Mouse (Mus musculus) induced T-regulatory cell, adult 2 months (primary cell): ENCODE measurements around the gene Tubgcp6.

Source experiments
- DNase-seq: peaks from one replicate; pipeline ENCODE4 v3.0.0-alpha.2; 2012; ENCODE audit warnings: low read depth

The Tubgcp6 gene

DNA sequence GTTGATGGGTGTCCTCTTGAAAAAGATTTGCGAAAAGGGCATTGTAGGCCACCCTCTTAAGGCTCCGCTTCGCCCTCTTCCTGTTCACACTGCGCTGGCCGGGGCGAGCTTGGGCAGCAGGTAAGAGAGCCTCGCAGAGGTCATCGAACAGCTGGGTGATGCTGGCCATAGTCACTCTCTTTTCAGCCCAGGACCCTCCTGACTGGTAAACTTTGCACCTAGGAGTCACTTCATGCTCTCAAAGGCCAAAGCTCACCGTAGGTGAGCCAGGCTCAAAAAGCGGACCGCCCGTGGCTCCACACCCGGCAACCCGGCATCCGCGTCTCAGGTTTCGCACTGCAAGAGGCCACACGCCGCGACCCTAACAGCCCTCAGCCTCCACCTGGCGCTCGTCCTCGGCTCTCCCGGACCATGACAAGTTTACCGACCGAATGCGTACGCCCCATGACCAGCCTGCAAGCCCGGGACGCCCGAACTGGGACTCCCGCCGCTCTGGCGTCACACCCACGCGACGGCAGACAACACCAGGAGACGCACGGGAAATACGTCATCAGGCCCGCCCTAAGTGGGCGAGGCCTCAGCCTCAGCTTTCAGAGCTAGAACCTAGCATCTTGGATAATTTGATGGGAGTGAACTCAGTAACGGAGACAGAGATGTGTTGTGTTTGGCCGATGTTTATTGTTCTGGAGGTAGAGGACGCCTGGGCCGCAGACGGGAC, at the start of gene Tubgcp6:
TSS of gene Tubgcp6 (minus strand) at position 464 of the 718 bp plus-strand sequence.
- DNase-seq, result peak; percentile 97

DNA sequence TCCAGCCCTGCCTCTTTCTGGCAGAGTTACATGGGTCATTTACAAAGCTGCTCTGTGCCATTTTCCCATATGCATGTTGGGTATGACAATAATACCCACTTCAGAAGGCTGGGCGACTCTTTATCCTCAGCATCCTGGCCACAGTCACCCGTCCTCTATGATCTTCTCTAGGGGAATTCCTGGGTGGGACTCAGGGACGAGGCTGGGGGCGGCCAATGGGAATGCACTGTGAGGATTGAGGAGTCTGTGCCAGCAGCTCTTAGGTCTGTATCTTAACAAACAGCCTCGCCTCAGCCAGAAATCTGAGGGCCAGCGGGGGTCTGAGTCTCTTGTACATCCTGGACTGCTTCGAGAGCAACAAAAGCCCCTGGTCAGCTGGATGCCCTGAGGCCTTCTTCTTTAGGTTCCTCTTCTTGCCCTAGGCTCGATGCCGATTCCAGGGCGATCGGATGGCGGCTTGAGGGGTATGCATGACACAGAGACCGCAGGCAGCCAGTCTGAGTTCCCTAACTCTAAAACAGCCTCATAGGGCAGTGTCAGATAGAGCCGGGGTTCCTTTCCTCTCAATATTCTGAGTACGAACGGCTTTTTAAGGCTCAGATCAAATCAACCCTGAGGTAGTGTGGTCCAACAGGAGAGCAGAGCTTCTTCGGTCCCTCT, 49.5 kb upstream of the Tubgcp6 start:
- no peak for DNase-seq

DNA sequence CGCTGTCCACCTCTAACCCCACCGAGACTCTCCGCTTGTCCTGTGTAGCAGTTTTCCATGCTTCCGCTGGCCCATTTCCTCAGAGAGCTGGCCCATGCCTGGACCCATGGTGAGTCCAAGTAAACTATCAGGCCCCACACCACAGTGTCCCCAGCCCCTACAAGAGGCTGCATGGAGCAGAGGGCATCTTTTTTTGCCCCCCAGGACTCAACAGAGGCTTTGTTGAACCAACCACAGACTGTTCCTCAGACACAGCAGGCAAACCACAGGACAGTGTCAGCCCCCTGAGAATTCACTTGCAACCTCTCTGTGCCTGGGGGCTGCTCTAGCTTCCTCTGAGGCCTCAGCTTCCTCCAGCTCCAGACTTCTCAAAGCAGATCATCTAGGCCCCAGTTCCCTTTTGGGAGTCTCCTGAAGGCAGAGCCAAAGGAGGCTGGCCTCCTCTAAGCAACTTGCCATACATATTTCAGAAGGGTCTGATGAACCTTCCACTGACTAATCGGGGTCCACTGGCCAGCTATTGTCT, 48.7 kb upstream of the Tubgcp6 start:
- no peak for DNase-seq

DNA sequence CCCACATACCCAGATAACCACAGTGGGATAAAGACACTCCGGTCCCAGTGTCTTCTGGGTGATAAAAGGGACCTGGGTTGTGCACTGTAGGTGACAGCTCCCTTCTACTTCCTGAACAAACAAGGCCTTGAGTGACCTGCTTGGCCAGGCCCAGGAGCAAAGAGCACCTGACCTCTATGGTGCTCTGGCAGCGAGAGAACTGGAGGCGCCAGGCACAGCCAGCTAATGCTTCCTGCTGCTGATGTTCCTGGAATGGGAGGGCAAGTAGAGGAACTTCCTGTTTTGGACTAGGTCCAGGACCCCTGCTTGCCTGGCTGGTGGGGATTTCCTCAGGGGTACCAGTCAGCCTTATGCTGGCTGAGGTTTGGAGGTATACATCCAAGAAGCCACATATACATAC, 47.2 kb upstream of the Tubgcp6 start:
- DNase-seq, result no peak

DNA sequence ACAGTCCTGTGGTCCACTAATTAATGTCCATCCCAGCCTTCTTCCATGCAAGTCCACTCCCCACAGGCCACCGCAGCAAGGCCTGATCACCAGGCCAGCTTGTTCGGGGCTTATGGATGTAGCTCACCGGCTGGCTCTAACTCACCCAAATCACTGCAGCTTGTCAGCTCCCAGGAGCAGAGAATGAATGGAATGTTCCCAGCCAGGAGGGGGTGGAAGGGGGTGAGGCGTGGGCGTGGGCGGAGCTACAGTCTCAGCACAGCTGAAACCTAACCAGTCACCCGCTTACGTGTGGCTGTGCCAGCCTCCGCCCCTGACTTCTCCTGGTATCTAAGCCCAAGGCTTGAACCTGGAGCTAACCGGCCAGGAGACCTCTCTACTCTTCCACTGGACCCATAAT, 46.5 kb upstream of the Tubgcp6 start:
- no peak for DNase-seq

DNA sequence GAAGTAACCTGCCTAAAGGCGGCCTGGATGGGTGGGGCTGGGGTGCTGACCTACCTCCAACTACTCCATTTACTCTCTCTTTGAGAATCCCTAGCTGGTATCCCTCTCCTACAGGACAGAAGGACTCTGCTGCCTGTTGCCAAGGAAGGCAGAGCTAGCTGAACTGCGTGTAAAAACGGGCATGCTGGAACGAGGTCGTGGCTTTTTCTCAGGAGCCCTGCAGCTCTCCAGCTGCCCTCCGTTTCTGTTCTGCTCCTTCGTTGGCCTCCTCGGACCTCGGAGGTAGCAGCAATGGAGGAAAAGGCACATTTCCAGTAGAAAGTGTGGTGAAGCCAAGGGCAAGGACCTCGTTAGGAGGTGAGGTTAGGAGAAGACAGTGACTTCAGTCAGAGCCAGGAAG, 46.0 kb upstream of the Tubgcp6 start:
- DNase-seq, result no peak

DNA sequence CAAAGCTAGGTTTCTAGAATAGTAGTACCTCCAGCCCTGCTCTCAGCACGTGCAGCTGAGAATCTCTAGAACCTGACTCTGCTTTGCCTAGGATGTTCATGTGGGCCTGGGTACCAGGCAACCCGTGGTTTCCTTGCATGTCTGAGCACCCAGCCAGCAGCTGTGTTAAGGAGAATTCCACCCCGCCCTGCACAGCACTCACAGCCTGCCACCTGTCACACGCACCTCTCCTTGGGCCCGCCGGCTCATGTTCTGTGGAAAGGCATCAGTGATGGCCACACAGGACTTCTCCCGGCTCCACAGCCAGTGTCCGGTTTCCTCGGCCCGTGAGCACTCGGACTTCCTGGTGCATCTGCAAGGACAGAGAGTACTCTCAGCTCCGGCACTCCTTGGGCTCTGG, 42.6 kb upstream of the Tubgcp6 start:
- no peak for DNase-seq

DNA sequence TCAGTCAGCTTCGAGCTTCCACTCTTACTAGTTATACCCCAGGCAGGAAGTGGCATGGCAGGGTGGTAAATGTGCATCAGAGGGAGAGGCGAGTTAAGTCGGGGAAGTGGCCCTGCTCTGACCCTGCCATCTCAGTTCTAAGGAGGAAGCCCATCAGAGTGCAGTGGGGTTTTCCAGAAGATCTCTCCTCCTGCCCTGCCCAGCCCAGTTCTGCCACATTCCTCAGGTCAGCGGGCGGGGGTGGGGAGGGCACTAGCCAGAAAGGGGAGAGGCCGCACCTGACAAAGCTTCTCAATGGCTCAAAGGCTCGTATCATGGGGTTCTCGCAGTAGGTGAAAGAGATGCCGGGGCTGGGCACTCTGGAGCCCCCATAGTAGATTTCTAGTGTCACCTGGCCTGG, 38.5 kb upstream of the Tubgcp6 start:
- DNase-seq, result no peak

DNA sequence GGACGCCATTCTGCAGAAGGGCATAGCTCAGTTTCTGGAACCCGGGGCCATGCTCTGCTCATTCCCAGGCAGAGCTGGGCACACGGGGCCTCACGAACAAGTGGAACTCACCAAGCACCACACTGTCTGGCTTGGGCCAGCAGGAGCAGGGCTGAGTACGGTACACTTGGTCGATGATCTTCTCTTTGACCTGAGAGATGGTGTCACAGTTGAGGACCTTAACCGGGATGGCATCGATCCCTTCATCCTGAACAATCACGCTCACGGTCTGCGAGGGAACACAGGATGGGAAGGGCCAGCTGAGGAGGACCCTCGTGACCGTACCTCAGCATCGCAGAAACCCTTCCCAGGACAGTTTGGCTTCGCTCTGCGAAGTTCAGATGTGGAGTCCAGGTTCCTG, 35.6 kb upstream of the Tubgcp6 start:
- DNase-seq, result no peak

DNA sequence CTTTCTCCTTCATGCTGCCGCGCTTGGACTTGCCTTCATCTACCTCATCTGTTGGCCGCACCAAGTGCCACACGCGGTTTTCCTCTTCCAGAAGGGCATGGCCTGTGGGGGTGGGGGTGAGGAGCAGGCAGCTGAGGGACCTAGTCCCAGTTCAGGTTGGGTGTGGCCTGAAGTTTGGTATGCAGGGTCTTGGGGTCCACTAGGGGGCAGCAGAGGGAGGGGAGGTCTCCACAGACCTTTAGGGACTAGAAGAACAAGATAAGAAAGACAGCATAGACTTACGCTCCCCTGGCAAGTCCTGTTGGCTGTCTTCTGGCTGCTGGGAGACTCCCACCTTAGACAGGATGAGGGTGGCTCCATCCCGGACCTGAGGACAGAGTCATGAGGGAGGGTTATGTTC, 35.0 kb upstream of the Tubgcp6 start:
- peak; percentile 87 for DNase-seq

DNA sequence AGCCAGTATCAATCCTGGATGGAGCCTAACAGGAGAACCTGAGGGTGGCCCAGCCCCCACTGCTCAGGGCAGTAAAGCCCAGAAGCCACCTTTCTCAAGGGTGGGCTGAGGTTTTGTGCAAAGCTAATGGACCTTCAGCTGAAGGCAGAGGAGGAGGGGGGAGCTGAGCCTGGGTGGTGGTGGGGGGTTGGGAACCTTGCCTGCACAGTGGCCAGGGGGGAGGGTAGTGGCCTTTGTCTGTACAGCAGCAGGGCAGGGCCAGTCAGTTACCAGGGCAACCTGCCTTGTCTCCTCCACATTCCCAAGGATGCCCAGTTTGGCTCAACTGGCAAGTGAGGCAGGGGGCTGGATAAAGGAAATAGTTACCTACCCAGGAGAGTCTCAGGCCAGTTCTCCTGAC, 29.4 kb upstream of the Tubgcp6 start:
- DNase-seq, result no peak

DNA sequence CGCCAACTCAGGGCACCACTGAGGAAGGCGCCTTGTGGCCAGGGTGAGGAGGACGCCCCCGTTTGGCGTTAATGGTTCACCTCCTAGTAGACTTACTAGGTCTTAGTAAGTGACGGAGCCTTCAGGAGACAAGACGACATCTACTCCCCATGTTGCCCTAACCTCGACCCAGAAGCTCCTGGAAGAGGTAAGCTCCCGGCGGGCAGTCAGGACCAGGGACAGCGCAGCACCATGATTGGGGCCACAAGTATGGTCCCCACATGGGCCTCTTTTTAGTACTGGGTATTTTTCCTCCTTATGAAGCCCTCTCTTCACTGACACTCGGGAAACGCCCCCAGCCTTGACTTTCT, 27.1 kb upstream of the Tubgcp6 start:
- no peak for DNase-seq

DNA sequence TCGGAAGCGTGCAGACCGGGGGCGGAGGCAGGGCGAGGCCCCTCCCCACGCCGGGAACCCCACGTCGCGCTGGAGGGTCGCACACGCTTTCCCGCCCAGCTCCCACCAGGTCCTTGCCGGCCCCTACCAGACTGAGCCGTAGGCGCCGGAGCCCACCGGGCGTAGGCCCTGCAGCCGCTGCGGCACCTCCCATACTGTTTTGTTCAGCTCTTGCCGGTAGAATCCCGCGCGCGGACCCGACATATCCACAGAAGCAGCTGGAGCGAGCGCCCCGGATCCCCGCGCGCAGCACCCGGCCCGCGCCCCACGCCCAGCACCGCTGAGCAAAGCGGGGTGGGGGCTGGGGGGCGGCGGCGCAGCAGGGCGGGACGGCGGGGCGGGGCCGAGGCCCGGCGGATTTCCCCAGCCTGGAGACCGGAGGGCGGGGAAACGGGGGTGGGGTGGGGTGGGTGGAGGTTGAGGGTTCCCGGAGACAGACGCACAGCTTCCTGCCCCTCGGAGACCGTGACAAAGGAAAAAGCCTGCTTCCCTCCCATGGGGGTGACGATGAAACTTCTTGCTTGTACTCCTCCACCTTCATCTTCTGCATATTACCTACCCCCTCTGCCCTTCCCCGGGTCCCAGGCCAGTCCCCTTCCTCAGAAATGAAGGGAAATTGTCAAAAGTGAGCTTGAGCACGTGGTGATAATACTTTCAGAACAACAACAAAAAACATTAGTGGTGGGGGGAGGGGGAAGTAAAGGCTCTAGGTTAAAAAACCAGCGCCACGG, 26.5 kb upstream of the Tubgcp6 start, which contains the start of gene Mapk11:
TSS of gene Mapk11 (minus strand) at position 358 of the 770 bp plus-strand sequence.
- DNase-seq, result peak; percentile 87

DNA sequence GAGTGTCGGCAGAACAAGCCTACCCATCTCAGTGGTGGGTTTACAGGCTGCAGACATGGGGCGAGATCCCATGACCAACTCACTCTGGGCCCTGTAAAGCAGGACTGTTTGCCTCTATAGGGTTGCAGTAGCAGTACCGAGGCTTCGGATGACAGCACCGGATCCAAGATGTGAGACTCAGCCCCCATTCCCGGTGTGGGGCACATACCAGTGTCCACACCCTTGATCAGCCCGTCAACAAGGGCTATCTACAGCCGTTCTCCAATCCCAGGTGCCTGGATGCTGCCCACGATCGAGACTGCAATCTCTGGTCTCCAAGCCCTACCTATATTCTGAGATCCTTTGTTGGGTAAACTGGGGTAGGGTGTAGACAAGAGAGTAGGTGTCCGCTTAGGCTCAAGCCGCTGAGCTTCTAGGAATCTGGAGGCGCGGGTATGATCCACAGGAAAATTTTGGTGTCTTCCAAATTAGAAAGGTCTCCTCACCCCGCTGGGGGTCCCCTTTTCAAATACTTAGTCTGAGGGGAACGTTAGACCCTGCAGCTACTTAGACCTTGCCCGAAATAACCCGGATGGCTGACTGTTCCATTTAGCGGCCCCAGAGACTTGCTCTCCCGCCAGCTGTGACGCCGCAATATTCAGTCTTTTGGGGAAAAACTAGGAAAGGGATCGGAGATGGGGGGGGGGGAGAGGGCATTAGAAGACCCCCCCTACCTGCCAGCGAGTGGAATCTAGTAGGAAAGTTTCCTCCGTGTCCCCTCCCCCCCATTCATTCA, 25.8 kb upstream of the Tubgcp6 start:
- DNase-seq, result no peak

DNA sequence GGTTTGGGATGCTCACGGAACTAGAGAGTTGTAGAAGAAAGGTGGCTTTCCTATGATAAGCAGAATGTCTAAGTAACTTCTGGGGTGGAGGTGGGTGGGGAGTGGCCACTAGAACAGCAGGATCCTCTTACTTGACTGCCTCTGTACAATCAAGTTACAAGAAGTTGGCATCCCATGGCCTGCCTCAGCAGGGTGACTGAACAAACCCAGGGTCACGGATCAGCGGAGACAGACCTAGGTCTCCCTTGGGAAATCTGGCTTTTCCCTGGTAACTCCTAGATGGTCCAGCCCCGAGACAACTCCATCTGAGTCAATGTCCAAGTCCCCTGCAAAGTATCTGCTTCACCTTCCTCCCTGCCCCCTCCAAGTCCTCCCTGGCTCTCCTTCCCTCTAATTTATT, 25.0 kb upstream of the Tubgcp6 start:
- peak; percentile 48 for DNase-seq

DNA sequence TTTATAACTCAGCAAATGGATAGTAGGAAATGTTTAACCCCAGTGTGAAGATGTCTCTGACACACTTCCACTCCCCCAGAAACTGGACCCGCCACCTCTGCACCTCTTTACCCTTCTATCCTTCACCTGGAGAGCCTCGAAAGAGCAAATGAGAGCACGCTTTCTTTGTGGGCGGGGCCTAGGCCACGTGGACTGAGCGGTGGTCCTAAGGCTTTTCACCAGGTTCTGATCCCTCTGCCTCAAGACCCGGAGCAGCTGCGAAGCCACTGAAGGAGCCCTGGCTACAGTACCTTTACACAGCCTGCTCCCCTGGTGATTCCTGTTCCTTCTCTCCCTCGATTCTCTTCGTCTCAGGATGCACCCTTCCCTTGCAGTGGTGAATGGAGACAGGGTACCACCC, 24.5 kb upstream of the Tubgcp6 start:
- no peak for DNase-seq

DNA sequence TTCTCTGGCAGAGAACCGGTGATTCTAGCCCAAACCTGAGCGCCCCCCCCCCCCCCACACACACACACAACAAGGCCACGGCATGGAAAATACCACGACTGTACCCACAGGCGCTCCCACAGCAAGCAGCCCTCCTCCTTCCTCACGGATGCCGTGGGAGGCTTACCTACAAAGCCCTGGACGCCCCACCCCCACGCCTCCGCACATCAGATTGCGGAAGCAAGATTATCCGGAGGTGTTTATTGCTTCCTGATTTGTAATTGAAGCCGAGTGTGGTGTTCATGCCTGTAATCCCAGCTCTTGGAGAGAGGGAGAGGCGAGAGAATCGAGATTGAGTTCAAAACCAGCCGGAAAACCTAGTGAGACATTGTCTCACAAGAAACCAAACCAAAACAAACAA, 24.1 kb upstream of the Tubgcp6 start:
- peak; percentile 88 for DNase-seq

DNA sequence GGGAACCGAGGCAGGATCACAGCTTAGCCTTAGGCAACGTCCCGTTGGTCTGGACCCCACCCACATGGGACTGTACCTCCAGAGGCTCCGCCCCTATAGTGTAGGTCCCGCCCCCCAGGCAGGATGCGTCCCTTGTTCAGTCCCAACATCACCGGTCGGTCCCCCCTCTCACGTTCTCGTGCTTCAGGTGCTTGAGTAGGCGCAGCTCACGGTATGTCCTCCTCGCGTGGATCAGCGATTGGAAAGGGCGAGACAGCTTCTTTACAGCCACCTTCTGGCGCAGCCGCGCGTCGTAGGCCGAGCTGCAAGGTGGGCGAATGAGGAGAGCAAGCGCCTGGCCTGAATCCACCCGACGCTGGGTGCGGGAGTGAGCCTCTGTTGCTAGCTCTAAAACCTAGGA, 23.6 kb upstream of the Tubgcp6 start:
- peak; percentile 82 for DNase-seq

DNA sequence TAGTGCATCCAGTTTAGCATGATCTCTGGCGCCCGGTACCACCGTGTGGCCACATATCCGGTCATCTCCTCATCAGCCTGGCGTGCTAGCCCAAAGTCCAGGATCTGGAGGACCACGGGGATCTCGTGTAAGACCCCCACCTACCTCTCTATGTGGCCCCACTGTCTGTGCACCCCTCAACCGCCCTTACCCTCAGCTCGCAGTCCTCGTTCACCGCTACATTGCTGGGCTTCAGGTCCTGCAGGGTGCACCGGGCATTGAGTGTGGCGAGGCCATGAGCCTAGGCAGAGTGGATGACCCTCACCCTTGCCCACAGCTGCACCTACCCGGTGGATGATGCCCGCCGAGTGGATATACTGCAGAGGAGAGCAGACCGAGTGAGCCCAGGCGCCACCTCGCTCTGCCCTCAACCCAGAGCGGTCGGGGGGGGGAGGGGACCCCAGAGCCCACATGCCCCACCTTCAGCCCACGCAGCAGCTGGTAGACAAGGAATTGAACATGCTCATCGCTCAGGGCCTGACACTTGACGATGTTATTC, 23.0 kb upstream of the Tubgcp6 start:
- no peak for DNase-seq

DNA sequence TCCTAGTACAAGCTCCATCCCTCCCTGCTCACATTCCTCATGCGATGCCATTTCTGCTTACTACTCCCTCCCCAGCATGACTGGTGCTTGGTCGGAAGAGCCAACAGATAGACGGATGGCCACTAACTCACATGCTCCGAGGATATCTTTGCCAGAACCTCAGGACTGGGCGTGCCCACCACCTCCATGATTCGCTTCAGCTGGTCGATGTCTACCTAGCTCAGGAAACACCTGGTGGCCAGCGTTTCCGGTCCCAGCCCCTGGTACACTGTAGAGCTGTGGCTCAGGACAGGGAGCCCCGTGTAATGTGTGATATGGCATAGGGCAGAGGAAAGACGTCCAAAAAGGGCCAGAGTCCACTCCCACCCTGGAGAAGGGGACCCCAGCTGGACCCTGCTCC, 22.1 kb upstream of the Tubgcp6 start:
- DNase-seq, result no peak

DNA sequence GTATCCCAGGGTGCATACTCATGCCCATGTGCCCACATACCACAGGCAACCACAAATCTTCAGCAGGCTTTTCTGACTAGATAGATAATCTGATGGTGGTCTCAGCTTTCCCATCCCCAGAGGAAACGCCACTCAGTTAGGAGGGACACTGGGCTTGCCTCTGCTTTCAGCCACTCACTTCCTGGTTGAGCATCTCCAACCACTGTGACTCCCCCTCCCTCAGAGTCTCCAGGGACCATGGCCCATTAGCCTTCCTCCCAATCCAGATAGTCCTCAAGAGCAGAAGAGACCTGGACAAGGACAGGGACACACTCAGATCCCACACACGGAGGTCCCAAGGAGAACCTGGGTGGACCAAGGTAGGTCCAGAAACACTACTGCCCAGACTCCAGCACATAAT, 20.2 kb upstream of the Tubgcp6 start:
- no peak for DNase-seq

DNA sequence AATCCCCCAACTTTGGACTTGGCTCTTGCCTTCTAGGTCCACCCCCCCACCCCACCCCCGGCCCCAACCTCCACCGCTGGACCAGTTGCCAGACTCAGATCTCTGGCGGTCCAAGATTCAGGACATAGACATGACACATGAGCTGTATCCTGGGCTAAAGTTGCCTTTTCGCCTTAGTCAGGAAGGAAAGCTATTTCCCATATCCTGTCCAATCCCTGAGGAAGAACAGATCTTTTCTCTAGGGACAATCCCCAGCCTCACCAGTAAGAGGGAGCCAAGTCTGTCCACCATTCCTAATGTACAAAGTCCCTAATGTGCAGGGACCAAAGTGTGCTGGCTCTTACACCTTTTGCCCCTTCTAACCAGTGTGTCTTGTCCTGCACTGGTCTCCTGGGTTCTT, 19.0 kb upstream of the Tubgcp6 start:
- DNase-seq, result no peak
